Mouse (Mus musculus) cerebellum, postnatal 25 days (tissue): ENCODE measurements at regions not wholly inside any gene's neighbourhood (a gene's known extent, or its start where the extent isn't known, plus 50 kb on each side); places are given as distances from the start of the nearest gene placed in this dataset.
A peak's percentile ranks its signal among the peaks of the same experiment; 100 is the strongest.

Experiments used
- DNase-seq, 2 experiments: peaks; one replicate each; pipeline ENCODE4 v3.0.0; 2021; ENCODE audit warnings: mixed read lengths in 2 of 2

- no peak for DNase-seq
Observed at GRCm38 (mm10) chr17:45819143-45819542, 85.5 kb upstream of the 1600014C23Rik start.

- DNase-seq: peak; percentile 29 to 47
Observed at GRCm38 (mm10) chr17:45816566-45816965, 82.9 kb upstream of the 1600014C23Rik start.

GRCm38 (mm10) chr17:45815833-45816232 lies 82.2 kb upstream of the 1600014C23Rik start:
- peak in 1 of 2 experiments; percentile 19 for DNase-seq

DNA sequence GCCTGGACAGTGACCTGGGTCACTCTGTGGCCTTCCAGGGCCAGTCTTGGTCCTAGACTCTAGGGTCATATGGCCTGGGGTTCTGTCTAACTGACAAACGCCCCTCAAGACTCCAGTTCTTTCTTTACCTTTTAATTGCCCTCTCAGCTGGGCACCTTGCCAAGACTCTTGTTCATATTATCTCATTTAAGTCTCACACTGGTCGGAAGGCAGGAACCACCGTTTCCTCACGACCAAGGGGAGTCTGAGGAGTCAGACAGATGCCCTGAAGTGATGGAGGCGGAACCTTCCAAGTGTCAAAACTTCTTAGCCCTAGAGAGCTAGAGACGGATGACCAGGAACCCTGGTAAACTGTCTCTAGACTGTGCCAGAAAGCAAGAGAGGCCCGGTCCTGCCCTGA lies 81.7 kb upstream of the 1600014C23Rik start:
- no peak for DNase-seq

DNA sequence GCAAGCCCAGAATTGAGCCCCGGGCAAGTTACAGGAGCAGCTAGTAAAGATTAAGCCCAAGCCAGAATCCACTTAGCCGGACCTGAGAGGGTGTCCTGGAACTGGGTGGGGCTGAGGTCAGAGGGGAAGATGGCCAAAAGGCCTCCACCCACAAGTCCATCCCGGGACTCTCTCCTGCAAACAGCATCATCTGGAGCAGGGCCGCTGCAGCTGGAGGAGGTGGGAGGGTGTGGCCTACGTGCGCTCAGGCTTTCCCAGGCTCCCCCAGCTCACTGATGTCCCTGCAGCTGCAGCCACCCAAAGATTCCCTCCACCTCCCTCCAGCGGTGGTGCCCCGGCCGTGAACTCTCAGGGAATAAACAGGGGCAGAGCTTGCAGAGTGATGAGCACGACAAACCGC lies 80.9 kb upstream of the 1600014C23Rik start:
- no peak for DNase-seq

GRCm38 (mm10) chr17:45813956-45814355 lies 80.3 kb upstream of the 1600014C23Rik start:
- no peak for DNase-seq

- DNase-seq: peak; percentile 75 to 84
Observed at GRCm38 (mm10) chr17:45812289-45812955, 78.8 kb upstream of the 1600014C23Rik start.

DNA sequence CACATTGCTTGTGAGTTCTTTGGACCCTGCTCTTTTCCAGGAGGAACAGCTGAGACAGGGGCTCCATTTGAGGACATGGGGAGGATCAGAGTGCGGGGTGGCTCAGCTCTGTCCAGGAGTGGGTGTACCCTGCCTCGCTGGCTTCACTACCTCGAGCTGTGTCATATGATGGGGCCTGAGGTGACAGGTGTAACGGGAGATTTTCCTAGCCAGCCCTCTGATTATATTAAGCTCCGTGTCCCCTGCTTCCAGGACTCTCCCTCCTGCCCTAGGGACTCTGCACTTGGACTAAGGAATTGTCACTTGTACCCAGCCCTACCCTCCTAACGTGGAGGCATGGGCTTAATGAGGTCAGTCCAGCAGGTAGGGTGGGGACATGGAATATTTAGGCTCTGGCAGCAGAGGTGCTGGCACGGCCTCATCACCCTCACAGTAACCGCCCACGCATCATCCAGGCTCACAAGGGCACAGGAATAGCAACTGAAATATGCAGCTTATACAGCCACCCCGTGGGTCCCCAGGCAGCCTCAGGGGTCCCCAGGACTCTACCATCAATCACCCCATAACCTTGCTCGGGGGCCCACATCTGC lies 78.1 kb upstream of the 1600014C23Rik start:
- DNase-seq: peak in 1 of 2 experiments; percentile 36

DNA sequence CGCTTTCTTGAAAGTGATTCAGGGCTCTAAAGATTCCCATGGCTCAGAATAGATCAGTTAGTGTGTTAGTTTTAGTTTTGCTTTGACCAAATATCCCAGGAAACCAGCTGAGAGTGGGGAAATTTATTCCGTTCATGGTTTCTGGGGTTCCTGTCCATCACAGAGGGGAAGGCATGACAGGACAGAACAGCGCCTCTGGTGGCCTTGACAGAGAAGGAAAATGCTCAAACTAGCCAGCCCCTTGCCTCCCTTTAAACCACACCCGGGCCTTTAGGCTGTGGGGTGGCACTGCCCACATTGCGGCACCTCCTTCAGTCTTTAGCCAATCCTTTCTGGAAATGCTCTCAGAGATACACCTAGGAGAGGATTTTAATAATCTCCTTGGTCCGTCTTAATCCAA lies 76.1 kb upstream of the 1600014C23Rik start:
- no peak for DNase-seq

GRCm38 (mm10) chr17:45808374-45808773 lies 74.7 kb upstream of the 1600014C23Rik start:
- DNase-seq: no peak

DNA sequence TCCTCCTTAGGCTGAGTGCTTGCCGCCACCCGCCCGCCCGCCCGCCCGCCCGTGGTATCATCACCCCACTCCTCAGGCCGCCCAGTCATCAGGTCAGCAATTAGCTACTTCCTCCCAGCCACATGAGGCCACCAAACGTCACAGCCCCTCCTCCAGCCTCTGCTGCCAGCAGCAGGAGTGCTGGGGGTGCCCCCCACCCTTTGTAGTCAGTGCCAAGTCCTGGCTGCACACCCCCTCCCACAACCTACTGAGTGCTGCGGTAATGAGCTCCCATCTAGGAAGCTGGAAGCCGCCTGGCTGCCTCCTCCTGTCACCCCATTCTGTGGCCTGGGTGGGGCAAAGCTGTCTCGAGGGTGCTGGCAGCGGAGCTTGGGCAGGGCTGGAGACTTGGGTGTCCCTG lies 73.8 kb upstream of the 1600014C23Rik start:
- no peak for DNase-seq

DNA sequence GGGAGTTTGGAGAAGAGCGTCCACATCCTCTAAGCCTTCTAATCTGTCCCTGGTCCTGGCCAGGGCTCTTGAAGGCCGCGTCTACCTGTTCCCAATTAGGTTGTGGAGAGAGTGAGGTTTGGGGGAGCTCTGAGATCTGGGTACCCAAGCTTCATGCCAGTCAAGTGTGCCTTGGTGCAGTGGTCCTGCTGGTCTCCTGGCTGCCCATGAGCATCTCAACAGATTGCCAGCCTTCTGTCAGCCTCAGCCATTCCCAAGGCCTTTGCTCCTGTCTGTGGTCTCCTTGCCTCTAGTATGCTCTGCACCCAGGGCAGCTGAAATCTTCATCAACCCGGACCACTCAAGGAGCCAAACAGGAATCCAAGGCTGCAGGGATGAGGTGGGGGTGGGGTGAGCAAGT lies 73.2 kb upstream of the 1600014C23Rik start:
- DNase-seq: peak; percentile 45 to 47

DNA sequence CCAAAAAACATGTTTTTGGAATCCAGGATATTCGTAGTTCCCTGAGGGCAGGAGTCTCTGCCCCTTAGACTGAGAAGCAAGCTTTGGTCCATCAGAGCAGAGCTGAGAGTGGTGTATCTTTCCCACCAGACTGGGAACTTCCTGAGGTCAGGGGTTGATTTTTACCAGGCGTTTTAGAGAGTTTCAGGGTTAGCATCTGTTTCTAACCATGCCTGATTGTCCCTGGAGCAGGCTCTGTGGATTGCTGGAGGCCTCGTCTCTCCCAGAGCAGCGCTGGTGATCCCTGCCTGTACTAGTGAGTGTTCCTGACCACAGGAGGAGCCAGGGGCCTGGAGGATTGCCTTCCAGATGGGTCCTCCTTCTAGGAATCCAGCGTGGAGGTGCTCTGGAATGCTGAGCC lies 72.8 kb upstream of the 1600014C23Rik start:
- peak in 1 of 2 experiments; percentile 21 for DNase-seq

DNA sequence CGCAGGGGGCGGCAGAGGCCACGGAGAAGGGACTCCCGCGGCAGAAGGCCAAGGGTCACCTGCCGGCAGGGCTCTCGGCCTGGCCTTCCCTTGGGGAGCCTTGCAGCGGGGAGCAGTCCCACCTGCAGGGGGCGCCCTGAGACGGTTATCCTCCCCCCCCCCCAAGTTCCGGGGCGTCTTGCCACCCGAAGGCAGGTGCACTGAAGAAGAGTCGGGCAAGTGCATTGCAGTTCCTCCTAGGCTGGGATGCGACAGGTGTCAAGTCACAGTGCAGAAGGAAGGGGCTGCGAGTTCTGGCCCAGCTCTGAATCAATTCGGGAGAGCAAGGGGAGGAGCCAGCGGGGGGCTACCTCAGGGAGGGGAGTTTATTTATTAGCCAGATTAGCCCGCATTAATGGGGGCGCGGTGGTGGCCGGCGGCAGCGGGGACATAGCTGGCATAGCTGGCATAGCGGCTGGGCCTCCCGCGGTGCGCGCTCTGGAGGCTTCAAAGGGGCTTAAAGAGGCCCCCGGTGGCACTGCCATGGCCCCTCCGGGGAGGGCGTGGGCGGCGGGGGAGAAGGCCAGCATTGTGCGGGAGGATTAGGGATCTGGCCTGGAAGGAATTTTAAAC lies 71.9 kb upstream of the 1600014C23Rik start:
- DNase-seq: peak; percentile 30 to 57

DNA sequence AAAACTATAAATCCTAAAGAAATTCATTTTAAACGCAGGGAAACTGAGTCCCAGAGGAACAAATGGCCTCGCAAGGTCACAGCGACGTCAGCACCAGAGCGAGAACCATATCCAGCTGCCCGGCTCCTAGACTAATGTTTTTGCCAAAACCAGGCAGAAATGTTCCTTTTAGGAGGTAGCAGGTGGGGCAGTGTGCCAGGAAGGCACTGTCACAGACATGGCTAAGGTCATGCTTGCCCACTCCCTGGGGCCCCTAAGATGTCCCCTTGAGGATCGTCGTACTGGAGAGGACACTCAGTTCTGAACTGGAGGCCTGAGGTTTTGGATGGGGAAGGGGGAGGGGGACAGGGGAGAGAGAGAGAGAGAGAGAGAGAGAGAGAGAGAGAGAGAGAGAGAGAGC lies 69.7 kb upstream of the 1600014C23Rik start:
- DNase-seq: no peak

- no peak for DNase-seq
Observed at GRCm38 (mm10) chr17:45802439-45802838, 68.8 kb upstream of the 1600014C23Rik start.

- no peak for DNase-seq
Observed at GRCm38 (mm10) chr17:45799725-45800124, 66.1 kb upstream of the 1600014C23Rik start.

DNA sequence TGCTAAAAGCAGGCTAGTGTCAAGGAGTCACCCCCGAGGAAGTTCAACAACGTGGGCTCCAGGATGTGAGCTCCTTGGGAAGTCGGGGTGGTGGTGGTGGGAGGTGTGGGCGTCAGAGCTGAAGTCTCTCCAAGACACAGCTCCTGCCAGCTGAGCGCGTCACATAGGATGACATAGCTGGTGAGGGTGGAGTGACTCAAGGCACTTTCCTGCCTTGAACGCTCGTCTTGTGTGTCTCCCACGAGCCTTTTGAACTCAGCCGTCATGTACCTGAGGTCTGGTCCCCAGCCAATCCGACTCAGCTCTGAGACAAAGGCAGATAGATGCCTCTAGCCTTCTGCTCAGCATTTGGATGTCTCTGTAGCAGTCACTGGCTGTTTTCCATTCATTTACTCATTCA lies 65.4 kb upstream of the 1600014C23Rik start:
- no peak for DNase-seq

- DNase-seq: no peak
Observed at GRCm38 (mm10) chr17:45798456-45798855, 64.8 kb upstream of the 1600014C23Rik start.

- no peak for DNase-seq
Observed at GRCm38 (mm10) chr17:45797121-45797520, 63.5 kb upstream of the 1600014C23Rik start.

GRCm38 (mm10) chr17:45794926-45795325 lies 61.3 kb upstream of the 1600014C23Rik start:
- DNase-seq: no peak

- DNase-seq: no peak
Observed at GRCm38 (mm10) chr17:45790959-45791520, 57.4 kb upstream of the 1600014C23Rik start.

DNA sequence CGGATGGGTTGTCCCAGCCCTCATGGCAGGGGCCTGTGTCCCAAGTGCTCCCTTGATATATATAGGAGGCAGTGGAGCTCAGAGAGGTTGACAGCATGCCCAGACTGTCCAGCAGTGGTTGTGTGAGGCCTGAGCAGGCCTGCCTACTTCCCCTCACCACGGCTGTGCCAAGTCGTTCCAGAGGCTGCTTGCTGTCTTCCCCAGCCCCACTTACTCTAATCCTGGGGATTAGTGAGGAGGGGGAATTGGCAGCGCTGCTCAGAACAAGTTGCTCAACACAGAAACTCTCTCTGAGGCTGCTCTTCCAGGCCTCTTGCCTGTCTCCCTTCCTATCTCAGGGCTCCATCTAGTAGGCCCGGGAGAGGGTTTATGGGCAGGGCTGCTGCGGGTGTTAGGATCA lies 56.1 kb upstream of the 1600014C23Rik start:
- no peak for DNase-seq

GRCm38 (mm10) chr17:45784905-45785304 lies 51.3 kb upstream of the 1600014C23Rik start:
- no peak for DNase-seq
